Mouse (Mus musculus) bone marrow, adult 2 months (tissue): Measurements from ENCODE around the gene Rrp9.

Source experiments
- CTCF ChIP-seq: fragments of 200-500 bp; IDR thresholded peaks from 2 replicates; pipeline ENCODE4 v1.5.1; 2011; ENCODE audit warnings: low read length, control low read depth; ENCODE audit not compliant: control insufficient read depth, insufficient read depth
- POLR2A ChIP-seq: fragments of 200-500 bp; IDR thresholded peaks from 2 replicates; pipeline ENCODE4 v1.6.1; 2011; ENCODE audit warnings: low read depth, mild to moderate bottlenecking, control low read depth, low read length, borderline replicate concordance; ENCODE audit not compliant: control insufficient read depth

GRCm38 (mm10) chr9:106509356-106509755 lies 33.6 kb downstream of the Rrp9 start:
- no peak for TF ChIP-seq CTCF
- TF ChIP-seq POLR2A: no peak
